Mouse (Mus musculus): ENCODE measurements at regions not wholly inside any gene's neighbourhood (a gene's known extent, or its start where the extent isn't known, plus 50 kb on each side); places are given as distances from the start of the nearest gene placed in this dataset.

GRCm38 (mm10) chr12:107771325-107771724, 232.1 kb downstream of the Bcl11b start:
- TF ChIP-seq CTCF (IDR thresholded peaks at IDR 0.05; ENCODE audit: extremely low read depth, insufficient read depth, low read length), result no peak
- no peak for TF ChIP-seq POLR2A (IDR thresholded peaks at IDR 0.05; ENCODE audit: extremely low read depth, insufficient read depth, low read length)

Data from cortical plate, adult 2 months (tissue).